Mouse (Mus musculus) adrenal gland, postnatal 36 days (tissue): ENCODE results near the gene Acly. TPM values are rescaled to one million over a fixed set of nuclear protein-coding genes. Genes with fewer than 3 reads are reported as not detected.

Source experiments
- DNase-seq, 2 experiments: peaks; one replicate each; pipeline ENCODE4 v3.0.0; 2021; ENCODE audit warnings: mixed read lengths in 1 of 2
- microRNA-seq: library from miRNA; unstranded; fragments of <30 nt; microRNA quantifications from one replicate; pipeline ENCODE4 v1.2.0, GENCODE M21; 2021
- total RNA-seq, 2 experiments: library from RNA; stranded (reverse); gene quantifications; 2 replicates each; pipeline ENCODE4 v1.2.3; 2021

The Acly gene
- total RNA-seq, 2 experiments from 2014 or later = 1,688 to 2,194 TPM

DNA sequence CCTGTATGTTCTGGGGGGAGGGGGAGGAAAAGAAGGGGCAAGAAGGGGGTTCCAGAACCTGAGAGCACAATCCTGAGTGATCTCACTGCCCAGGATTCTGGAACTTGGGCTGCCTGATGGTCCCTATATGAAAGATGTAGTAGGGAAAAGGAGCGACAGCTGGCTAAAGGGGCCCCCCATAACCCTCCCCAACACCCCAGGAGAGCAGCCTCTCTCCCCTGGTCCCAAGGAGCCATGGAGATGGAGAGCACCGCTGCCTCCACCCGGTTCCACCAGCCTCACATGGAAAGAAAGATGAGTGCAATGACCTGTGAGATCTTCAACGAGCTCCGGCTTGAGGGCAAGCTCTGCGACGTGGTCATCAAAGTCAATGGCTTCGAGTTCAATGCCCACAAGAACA is 86.0 kb downstream of the Acly start, which contains the start of the genes Nt5c3b and Klhl10:
Nt5c3b (minus strand) TSS at position 12 of the 400 bp plus-strand sequence.
Klhl10 (plus strand) TSS at position 121 of the 400 bp plus-strand sequence.
- DNase-seq = no peak

DNA sequence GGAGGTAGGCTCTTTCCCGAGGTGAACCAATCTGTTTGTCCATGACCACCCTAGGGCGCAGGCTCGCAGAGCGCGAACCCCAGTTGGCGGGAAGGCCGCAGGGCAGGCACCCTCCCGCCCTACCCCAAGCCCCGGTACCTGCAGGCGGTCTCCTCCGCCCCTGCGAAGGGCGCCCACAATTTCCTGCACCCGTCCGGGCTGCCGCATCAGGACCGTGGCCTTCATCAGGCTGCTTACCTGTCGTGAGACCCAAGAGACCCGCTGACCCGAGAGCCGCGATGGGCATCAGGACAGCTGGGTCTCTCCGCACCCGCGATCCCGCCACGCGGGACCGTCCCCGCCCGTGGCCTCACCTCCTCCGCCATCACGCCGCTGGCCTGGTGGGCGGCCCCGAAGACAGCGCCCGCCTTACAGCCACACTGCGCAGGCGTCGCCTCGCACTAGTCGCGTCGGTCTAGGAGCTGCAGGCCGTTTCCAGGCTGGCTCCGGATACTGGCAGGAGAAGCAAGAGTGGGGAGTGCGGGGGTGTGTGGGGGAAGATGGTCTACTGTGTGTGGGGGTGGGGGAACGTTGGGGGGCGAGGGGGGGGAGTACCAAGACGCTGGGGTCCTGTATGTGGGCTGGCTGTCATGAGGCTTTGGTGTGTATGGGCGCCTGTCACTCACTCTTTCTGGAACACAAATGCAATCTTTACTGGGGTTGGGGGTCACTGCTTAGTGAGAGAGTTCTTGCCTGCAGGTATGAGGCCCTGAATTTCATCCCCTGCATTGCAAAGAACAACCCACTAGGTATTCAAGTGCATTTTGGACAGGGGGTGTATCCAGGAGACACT is 86.9 kb downstream of the Acly start:
- DNase-seq = peak; percentile 92 to 93

DNA sequence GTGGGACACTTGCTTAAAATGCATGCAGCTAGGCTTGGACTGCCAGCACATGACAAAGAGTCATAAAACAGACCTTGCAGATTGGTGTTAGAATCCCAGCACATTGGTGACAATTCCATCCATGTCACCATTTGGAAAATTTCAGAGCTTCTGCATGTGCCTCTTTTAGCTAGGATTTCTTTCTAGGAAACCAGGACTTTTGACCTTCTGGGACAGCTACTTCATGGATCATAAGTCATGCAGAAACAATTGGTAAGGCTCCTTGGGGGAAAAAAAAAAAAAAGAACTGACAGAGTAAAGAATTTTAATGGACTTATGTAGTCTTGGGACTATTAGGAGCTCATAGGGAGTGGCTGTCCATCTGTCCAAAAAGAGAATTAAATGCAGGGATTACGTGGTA is 89.9 kb downstream of the Acly start:
- no peak for DNase-seq

DNA sequence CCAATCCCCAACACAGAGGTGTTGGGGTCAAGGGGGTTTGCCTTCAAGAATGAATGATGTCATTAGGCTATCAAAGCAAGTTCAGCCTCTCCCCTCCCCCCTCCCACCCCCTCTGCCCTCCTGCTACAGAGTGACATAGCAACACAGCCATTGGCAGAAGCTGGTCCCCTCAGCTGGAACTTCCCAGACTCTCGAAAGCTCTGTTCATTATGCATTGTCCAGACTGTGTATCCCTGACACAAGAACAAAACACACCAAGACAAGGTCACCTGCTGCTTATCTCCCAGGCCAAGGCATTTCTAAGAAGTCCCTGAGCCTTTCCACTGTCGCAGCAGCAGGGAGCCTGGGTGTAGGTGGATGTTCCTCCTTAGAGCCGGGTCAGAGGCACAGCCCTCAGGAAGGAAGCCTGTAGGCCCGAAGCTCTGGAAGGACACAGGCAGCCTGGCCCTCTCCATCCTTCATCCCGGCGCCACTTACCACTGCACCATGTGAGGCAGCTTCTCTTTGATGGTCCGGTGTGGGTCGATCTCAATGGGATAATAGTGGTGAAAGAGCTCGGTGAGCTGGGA is 92.0 kb downstream of the Acly start:
- no peak for DNase-seq

DNA sequence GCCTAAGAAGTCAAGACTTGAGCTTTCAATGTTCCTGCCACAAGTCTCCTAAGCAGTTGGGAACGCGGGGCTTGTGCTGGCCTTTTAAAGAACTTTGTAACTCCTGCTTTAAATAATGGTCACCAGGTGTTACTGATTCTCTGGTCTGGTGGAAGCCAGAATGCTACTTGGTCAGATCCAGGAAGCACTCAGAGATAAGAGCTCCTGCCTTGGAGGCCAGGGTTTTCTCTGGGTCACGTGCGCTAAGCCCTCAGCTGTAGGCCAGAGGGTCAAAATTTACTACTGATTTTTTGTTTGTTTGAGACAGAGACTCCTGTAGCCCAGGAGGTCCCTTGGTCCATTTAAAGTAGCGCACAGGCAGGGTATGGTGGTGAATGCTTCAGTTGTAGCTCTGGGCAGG is 95.8 kb downstream of the Acly start:
- no peak for DNase-seq

DNA sequence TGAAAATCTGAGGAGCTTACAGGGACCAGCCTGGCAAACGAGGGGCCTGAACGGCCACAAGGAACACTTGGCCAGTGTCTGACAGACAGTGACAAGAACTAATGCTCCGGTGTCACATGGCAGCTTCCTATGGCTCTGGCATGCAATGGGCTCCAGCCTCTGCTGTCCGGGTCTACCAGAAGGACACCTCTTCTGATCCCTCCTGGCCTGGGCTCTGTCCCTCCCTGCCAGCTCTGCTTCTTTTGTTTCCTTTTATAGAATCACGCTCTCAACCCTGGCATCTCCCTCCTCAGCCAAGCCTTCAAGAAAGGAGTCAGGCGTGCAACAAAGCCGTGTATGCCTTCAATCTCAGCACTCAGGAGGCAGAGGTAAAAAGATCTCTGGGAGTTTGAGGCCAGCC is 97.7 kb downstream of the Acly start:
- no peak for DNase-seq

DNA sequence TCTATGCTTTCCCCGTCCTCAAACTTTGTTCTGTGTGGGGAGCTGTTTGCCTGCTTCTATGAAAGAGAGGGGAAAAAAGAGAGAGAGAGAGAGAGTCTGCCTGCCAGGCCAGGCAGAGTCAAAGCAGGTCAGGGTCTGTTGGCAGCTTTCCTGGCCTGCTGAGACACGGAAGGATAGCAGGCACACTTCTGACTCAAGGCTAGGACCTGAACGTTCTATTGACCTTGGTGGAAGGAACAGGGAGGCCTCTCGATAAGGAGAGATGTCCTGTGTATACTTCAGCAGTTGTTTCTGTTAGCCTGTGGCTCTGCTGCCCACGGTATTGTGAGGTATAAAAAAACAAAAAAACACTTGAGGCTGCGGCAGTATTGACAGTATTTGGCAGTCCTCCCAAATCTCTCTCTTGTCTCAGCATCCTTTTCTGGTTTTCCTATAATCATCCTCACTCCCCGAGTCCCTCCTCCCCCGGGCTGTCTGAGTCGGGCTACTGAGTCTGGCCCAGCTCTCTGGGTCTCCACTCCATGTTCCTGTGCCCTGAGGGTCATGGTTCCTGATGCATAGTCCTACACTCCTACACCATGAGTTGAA is 99.1 kb downstream of the Acly start:
- peak; percentile 89 to 91 for DNase-seq

DNA sequence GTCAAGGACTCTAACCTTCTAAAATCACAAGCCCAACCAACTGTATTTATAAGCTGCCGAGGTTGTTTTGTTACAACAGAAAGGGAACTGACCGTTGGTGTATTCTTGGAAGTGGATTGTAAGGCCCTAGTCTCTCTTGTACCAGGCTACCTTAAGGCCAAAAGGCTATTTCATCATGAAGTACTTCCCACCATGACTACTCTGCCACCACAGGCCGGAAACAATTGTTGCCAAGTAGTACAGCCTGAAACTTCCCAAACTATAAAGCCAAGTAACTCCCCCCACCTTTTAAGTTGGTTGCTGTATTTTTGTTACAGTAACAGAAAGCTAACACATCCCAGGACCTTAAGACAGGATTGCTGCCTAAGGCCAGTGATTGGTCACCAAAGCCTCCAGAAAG is 101.0 kb downstream of the Acly start:
- no peak for DNase-seq

Small RNA genes within 50 kb of the gene (microRNA-seq; reads per million reads assigned to microRNA genes)
- gene Gm27374 (not detected), gene Mir7116 (not detected)

Other genes with a start within 250 kb of the Acly start
- 1,000 to 10,000 TPM; 1,327 to 1,427 TPM for gene Eif1, start 208.1 kb downstream of the Acly start, total RNA-seq
- not detected for gene Gast, start 193.6 kb downstream of the Acly start, total RNA-seq
- gene Hap1, start 171.9 kb downstream of the Acly start, total RNA-seq = 10 to 100 TPM; 36.0 to 43.8 TPM
- 10 to 100 TPM; 73.9 to 87.1 TPM for gene Jup, start 130.2 kb downstream of the Acly start, total RNA-seq
- gene P3h4, start 113.2 kb downstream of the Acly start, total RNA-seq = 10 to 100 TPM; 26.3 to 40.5 TPM
- 10 to 100 TPM; 23.7 to 27.2 TPM for gene Fkbp10, start 112.3 kb downstream of the Acly start, total RNA-seq
- 10 to 100 TPM; 53.8 to 58.2 TPM for gene Nt5c3b, start 86.2 kb downstream of the Acly start, total RNA-seq
- 1 to 10 TPM in 1 of 2 experiments, under 1 TPM in 1; 0.63 to 1.2 TPM for gene Klhl10, start 86.1 kb downstream of the Acly start, total RNA-seq
- 10 to 100 TPM; 56.2 to 58.2 TPM for gene Klhl11, start 55.3 kb downstream of the Acly start, total RNA-seq
- gene Ttc25, start 17.6 kb upstream of the Acly start, total RNA-seq = 1 to 10 TPM; 5.6 to 7.7 TPM
- gene Cnp, start 46.9 kb upstream of the Acly start, total RNA-seq = 10 to 100 TPM; 46.5 to 60.7 TPM
- 10 to 100 TPM; 32.9 to 43.6 TPM for gene Nkiras2, start 91.2 kb upstream of the Acly start, total RNA-seq
- gene Dnajc7, start 92.2 kb upstream of the Acly start, total RNA-seq = 100 to 1,000 TPM; 207 to 222 TPM
- gene Zfp385c, start 164.5 kb upstream of the Acly start, total RNA-seq = under 1 TPM; 0.13 to 0.43 TPM
- 10 to 100 TPM; 39.5 to 60.6 TPM for gene Dhx58, start 176.3 kb upstream of the Acly start, total RNA-seq
- gene Kat2a, start 184.5 kb upstream of the Acly start, total RNA-seq = 10 to 100 TPM; 44.5 to 45.5 TPM
- gene Hspb9, start 185.8 kb upstream of the Acly start, total RNA-seq = not detected
- gene Rab5c, start 210.2 kb upstream of the Acly start, total RNA-seq = 100 to 1,000 TPM; 172 to 187 TPM
- gene Kcnh4, start 231.9 kb upstream of the Acly start, total RNA-seq = under 1 TPM; 0.10 to 0.13 TPM
- gene Hcrt, start 234.9 kb upstream of the Acly start, total RNA-seq = not detected
- 10 to 100 TPM; 18.8 to 25.8 TPM for gene Ghdc, start 243.0 kb upstream of the Acly start, total RNA-seq